Mouse (Mus musculus): Measurements from ENCODE around the gene Sall2.
A peak's percentile ranks its signal among the peaks of the same experiment; 100 is the strongest.
"Not testable (repeated sequence)": the region's sequence is repeated elsewhere in the genome, so short reads cannot be mapped to it uniquely, and the experiment has no call there.

Gene Sall2

GRCm38 (mm10) chr14:52327910-52328812 is at the start of gene Sall2:
TSS of gene Sall2 (minus strand) at chr14:52328762.
- no peak for DNase-seq

- no peak for DNase-seq
Observed at GRCm38 (mm10) chr14:52368741-52369140, 40.2 kb upstream of the Sall2 start.

GRCm38 (mm10) chr14:52356308-52356707 is 27.7 kb upstream of the Sall2 start, which contains the start of gene Olfr1513:
TSS of gene Olfr1513 (minus strand) at chr14:52356408.
- DNase-seq = no peak

DNA sequence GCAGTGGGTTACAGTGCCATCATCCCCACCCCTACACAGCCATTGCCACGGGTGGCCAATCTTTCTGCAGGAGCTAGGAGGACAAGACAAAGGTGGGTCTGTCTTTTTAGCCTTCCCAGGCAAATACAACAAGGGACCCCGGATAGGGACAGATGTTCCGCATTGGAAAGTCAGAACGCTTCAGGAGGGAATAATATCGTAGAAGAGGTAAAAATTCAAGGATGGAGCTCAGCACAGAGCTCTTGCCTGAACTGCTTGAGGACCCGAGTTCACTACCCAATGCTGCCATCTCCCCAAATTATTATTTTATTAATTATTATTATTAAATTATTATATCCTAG is 10.9 kb upstream of the Sall2 start:
- no peak for DNase-seq

DNA sequence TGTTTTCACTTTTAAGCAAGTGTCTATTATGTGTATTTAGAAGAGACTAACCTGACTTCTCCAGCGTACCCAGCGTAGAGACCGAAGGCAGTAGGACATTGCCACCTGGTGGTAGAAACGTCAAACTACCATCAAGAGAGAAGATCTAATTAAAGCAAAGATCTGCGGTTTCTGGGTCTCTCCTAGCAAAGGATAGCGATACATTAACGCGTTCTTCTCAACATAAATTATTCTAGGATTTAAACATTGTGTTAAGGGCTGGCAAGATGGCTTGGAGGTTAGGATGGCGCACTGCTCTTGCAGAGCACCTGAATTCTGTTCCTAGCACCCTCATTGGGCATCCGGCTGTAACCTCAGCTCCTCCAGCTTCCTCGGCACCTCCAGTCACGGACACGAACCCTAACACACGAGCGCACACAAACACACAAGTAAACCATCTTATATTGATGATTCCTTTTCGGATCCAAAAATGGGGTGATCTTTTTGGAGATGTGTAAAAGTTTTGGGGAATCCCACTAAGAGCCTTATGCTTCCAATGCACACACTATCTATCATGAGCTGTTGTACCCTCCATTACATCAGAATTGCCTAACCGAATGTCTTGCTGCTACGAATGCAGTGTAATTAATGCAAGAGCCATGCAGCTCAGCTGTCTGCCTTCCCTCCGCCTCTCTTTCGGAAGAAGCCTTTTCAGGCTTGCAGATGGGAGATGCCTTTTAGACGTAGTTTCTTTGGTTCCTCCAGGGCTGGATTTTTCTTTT is 10.4 kb upstream of the Sall2 start:
- peak; percentile 68 to 73 for DNase-seq

DNA sequence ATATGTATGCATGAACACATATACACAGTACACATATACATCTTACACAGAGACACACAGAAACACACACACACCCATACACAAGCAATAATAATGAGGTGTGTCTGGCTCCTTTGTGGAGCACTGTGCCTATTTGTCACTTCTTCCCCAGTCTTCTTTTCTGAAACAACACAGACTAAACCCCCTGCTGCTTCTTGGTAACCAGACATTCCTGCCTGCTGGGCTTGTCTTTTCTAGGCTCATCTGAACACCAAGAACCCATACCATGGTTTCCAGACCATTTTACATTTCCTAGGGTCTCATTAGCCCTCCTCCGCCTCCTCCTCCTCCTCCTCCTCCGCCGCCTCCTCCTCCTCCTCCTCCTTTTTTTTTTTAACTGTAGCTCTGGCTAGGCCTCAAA is 3.6 kb upstream of the Sall2 start:
- DNase-seq = no peak

DNA sequence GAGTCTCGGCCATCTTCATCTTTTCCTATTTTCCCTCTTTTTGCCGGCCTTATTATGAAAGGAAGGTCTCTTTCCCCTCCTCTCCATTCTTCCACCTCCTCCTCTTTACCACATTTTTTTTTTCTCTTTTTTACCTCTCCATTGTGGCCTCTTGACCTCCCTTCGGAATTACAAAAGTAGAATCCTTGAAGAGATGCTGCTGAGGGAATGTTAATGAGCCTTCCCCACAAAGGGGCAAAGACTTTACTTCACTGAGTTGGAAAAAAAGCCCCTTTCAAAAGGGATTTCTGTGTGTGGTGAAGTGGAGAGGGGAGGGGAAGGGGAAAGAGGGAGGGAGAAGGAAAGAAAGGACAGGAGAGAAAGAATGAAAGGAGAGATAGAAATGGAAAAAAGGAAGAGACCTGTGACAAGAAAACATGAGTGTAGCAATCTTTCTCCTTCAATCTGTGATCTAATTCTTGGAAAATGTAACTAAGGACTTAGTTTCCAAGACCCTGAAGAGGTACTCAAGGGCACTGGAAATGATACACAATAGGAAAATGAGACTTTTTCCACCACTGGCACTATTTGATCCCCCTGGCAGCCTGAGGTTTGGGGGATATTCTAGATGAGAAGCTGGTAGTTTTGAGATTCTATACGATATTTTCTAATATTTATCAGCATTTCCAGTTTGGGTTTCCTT is 2.6 kb upstream of the Sall2 start:
- DNase-seq = no peak

DNA sequence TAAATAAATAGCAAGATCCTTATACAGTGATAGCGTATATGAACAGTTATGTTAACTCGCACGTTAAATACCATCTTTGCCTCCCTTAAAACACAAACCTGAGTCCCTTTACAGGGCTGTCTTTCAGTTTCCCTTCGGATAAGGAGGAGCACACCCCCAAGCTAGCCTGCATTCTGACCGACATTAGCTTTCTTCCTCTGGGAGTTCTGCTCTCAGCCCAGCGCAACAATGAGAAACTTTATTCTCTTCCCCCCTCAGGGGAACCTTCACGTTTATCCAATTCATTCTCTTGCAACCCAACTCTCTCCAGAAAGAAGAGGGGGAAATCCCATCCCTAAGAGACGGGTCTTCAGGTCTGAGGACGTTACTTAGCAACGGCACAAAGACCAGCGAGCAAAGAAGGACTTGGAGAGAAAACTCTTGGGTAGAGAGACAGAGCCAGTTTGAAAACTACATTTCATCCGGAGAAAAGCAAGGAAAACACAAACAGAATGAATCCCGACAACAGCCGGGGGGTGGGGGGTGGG is 1.1 kb downstream of the Sall2 start:
- no peak for DNase-seq

- DNase-seq = no peak
Observed at GRCm38 (mm10) chr14:52325890-52326289, 2.7 kb downstream of the Sall2 start.

- no peak for DNase-seq
Observed at GRCm38 (mm10) chr14:52319361-52319760, 9.2 kb downstream of the Sall2 start.

DNA sequence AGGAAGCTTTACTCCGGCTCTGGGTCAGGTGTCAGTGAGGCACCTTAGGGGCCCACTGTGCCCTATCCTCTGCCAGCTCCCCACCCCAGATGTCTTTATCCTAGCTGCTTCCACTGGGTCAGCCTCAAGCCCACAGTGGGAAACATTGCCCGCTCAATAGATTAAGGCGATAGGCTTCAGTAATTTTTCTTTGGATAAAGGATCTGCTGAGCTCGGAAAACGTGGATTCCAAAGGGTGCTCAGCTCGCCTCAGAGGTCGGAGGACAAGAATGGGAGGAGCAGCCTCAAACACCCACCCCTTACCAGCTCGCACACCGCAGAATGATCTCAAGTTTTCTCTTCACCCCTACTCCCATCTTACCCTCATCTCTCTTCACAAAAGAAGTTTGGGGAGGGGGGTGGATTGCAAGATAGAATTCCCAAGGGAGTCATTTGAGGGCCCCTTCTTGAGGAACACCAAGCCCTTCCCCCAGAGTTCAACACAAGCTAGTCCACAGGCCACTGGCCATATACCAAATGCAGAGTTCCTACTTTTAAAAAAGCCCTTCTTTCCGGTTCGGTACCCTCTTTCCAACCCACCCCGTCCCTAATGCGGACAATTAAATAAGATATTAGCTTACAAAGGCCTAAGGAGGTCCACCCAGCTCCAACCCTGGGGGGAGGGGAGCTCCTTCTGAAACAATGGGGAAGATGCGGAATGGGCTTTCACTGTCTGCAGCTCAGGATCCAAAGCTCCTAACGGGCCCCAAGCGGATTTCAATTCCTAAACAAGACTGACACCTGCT is 11.9 kb downstream of the Sall2 start:
- DNase-seq = no peak

DNA sequence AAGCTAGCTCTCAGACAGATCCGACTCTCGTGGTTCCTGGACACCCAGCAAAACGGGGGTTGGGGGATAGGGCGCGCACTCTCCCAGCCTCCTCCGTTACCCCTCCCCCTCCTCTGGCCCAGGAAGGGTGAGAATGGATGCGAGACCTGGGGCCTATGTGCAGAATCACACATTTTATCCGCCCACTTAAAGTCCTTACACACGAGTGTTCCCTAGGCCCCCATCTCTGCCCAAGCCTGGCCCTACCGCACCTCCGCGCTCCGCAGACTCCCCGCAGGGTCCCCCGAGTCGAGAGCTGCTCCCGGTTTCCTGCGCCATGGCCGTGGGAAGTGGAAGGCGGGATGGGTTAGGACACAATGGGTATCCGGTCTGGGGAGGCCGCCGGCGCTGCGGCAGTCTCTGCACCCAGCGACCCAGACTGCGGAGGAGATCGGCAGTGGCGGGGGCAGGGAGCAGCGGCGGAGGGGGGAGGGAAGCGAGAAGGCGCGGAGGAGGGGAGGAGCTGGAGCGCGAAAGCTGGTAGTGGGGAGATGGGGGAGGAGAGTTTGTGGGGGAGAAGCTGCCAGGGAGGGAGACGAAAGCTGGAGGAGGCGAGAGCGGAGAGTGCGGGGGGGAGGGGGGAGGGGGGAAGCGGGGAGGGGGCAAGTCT is 12.6 kb downstream of the Sall2 start:
- DNase-seq = peak; percentile 29 to 36

DNA sequence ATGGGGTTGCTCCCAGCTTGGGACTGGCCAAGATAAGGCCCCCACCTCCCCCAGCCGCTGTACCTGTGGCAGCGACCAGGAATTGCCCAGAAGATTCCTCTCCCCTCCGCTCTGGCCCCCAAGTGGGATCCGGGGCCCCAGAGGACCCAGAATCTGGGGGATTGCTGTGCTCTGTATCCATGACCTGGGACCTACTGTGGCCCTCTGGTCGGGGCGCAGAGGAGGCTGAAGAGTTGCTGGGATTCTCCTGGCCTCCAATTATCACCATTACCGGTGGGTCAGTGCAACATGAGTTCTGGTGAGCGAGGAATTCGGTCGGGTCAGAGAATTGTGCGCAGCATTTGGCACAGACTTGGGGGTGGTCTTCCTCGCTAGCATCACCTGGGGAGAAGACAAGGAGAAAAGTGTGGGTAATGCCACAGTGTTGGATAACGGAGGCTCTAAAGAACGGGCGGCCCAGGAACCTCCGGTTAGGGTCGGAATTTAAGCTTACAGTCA is 13.2 kb downstream of the Sall2 start:
- no peak for DNase-seq

DNA sequence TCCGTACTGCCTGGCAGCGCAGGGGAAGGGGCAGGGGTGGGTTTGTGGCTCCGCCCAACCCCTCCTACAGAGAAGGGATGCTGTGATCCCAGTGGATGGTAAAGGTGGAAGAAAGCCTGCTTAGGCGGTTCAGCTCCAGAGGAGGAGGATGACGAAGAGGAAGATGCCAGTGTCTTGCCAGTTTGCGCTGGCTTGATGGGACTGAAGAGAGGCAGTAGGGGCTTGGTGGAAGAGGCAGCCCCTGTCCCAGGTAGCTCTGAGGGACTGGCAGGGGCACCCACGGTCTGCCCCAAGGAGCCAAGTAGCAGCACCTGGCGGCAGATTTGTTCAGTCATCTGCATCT is 13.8 kb downstream of the Sall2 start:
- DNase-seq = no peak

GRCm38 (mm10) chr14:52313931-52314807 is 14.4 kb downstream of the Sall2 start:
- DNase-seq = no peak

DNA sequence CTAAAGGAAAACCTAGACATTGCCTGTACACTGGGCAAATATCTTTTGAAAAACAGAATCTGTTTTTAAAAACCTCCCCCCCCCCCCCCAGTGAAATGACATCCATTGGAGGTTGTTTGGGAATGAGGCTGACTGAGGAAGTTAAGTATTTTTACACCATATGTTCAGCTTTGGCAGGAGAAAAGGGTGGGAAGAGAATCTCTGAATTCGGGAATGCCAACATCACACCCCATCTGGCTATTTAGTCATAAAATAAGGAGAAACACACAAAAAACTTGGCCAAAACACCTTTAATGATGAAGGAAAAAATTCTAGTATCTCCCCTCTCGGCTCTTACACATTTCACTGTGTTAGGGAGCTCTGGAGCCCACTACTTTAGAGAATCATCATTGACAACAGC is 17.7 kb downstream of the Sall2 start:
- DNase-seq = no peak

- DNase-seq = peak in 1 of 2 experiments; percentile 24
Observed at GRCm38 (mm10) chr14:52310343-52310742, 18.2 kb downstream of the Sall2 start.

GRCm38 (mm10) chr14:52306100-52306499 is 22.5 kb downstream of the Sall2 start:
- no peak for DNase-seq

GRCm38 (mm10) chr14:52304644-52305271 is 23.8 kb downstream of the Sall2 start, which contains the start of gene Mettl3:
TSS of gene Mettl3 (minus strand) at chr14:52305128.
- DNase-seq = peak; percentile 87

DNA sequence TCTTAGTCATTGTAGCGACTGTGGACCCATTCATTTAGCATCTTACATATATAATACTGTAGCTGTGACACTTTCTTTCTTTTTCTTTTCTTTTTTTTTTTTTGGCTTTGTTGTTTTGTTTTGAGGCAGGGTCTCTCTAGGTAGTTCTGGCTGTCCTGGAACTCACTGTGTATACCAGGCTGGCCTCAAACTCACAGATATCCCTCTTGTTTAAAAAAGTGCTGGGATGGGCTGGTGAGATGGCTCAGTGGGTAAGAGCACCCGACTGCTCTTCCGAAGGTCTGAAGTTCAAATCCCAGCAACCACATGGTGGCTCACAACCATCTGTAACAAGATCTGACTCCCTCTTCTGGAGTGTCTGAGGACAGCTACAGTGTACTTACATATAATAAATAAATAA is 25.0 kb downstream of the Sall2 start:
- DNase-seq = not testable (repeated sequence)
